Comparison of ENCODE assay signal across 22 mouse cellular contexts in genomic region chr10:18699151-18699550, GRCm38 (mm10). TPM values are rescaled to one million over a fixed set of nuclear protein-coding genes. Genes with fewer than 3 reads are reported as not detected.
DNase-seq lines count a peak whose midpoint lies in the region; ATAC-seq and TF ChIP-seq lines count a peak whose summit lies in the region.
"Had no signal": no experiment of that assay in that cellular context is flagged by ENCODE, and none has a peak within 500 bp of the region (broad histone marks: within the 10 kb centered on the region; RNA-seq: fewer than 3 reads in every experiment).

No protein-coding gene starts in this region.

- H3K27me3 ChIP-seq in forebrain, postnatal 0 days (ENCODE audit: insufficient read depth, low read length) = no peaks in the 10 kb centered on the region
- no peaks in the 10 kb centered on the region for H3K27me3 ChIP-seq in forebrain, embryonic 10.5 days (ENCODE audit: poor library complexity, severe bottlenecking)

- H3K4me1 ChIP-seq in forebrain, postnatal 0 days (ENCODE audit: insufficient read depth) = no peaks in the 10 kb centered on the region
- H3K4me1 ChIP-seq in forebrain, embryonic 10.5 days = peaks cover 6% of the 10 kb centered on the region; the same call in 1 of the 2 replicates

- H3K4me2 ChIP-seq in forebrain, postnatal 0 days (ENCODE audit: low read depth) = no peak overlapping the region
- H3K4me2 ChIP-seq: heart, embryonic 11.5 days; hindbrain, embryonic 14.5 days had no signal

- H3K4me3 ChIP-seq in forebrain, postnatal 0 days (ENCODE audit: low read depth, low read length) = no peak overlapping the region
- H3K4me3 ChIP-seq in forebrain, embryonic 10.5 days = no peak overlapping the region

- TF ChIP-seq CTCF in forebrain, postnatal 0 days (IDR thresholded peaks at IDR 0.05; ENCODE audit: low read depth) = no peak

- H3K27ac ChIP-seq in forebrain, postnatal 0 days (ENCODE audit: low read depth, low read length) = no peak overlapping the region
- no peak overlapping the region for H3K27ac ChIP-seq in forebrain, embryonic 10.5 days
- H3K27ac ChIP-seq: hindbrain, embryonic 14.5 days; hindbrain, postnatal 0 days had no signal

- no peak overlapping the region for H3K9ac ChIP-seq in forebrain, postnatal 0 days
- H3K9ac ChIP-seq: hindbrain, embryonic 14.5 days had no signal

- DNase-seq in forebrain, postnatal 0 days = peak; percentile 30
- no peak for DNase-seq in forebrain, embryonic 10.5 days (ENCODE audit: extremely low spot score, low spot score)
- DNase-seq in kidney, adult 11 months = peak; percentile 9
- DNase-seq in kidney, postnatal 10 days = no peak
- DNase-seq in kidney, postnatal 14 days = peak; percentile 10
- DNase-seq in kidney, adult 8-10 months = no peak
- DNase-seq in thymus, postnatal 10 days (ENCODE audit: low spot score in 2 of 2) = no peak
- DNase-seq: adrenal gland, adult 2 months; adrenal gland, postnatal 14 days; cerebellum, adult 11-12 months; cerebellum, adult 9-10 months; gastrocnemius, postnatal 25 days; heart, postnatal 36 days had no signal

- peaks cover 8% of the 10 kb centered on the region for H3K36me3 ChIP-seq in forebrain, postnatal 0 days (ENCODE audit: insufficient read depth)
- no peaks in the 10 kb centered on the region for H3K36me3 ChIP-seq in forebrain, embryonic 10.5 days (replicated peaks)

- ATAC-seq in forebrain, postnatal 0 days = peak; percentile 29; the same call in 1 of the 2 replicates
- ATAC-seq: CD4-positive, CD25-positive, alpha-beta regulatory T cell, adult 4 months; forebrain, embryonic 14.5 days; hindbrain, postnatal 0 days; inflammation-experienced regulatory T-cells, adult 6 months; intestine, embryonic 16.5 days had no signal

- WGBS in forebrain, postnatal 0 days = 63% methylated on average over 2 of the region's 2 CpGs
- WGBS in forebrain, embryonic 10.5 days = 96% methylated on average over 2 of the region's 2 CpGs

- no peaks in the 10 kb centered on the region for H3K9me3 ChIP-seq in forebrain, postnatal 0 days (ENCODE audit: low read length)
- no peaks in the 10 kb centered on the region for H3K9me3 ChIP-seq in forebrain, embryonic 10.5 days

RNA-seq across cellular contexts. Expression of gene Arfgef3, which starts 44.6 kb away (rescaled TPM):
- 26.6 and 34.8 TPM in 2 replicates for total RNA-seq in forebrain, postnatal 0 days (2014; rRNA removed)
- 2.5 and 4.8 TPM in 2 replicates for polyA plus RNA-seq in forebrain, postnatal 0 days (2015; fragmentation: Nextera tagmentation; extraction: Ambion mirVana)
- 0.41 and 0.62 TPM in 2 replicates for polyA plus RNA-seq in forebrain, embryonic 10.5 days (2016; fragmentation: Nextera tagmentation; extraction: Ambion mirVana)
- total RNA-seq: MEL had no signal
- polyA plus RNA-seq: C2C12 had no signal

Comparison
In these comparisons a context has a peak if more than half of its experiments do, and no peak if none do; other contexts are left out.
1. DNase-seq: peak in forebrain, postnatal 0 days (single experiment), kidney, adult 11 months (single experiment) and kidney, postnatal 14 days (single experiment); none in forebrain, embryonic 10.5 days (single experiment), kidney, postnatal 10 days (single experiment), kidney, adult 8-10 months (0 of 2) and thymus, postnatal 10 days (0 of 2).